Mouse (Mus musculus): ENCODE measurements around the gene Grm1.

The Grm1 gene

GRCm38 (mm10) chr10:10726501-10726900 lies 355.7 kb downstream of the Grm1 start:
- DNase-seq (ENCODE audit: low spot score): no peak

GRCm38 (mm10) chr10:10710837-10711236 lies 371.3 kb downstream of the Grm1 start:
- no peak for DNase-seq (ENCODE audit: low spot score)

- DNase-seq (ENCODE audit: low spot score): no peak
Observed at GRCm38 (mm10) chr10:10710359-10710758, 371.8 kb downstream of the Grm1 start.

GRCm38 (mm10) chr10:10708031-10708430 lies 374.1 kb downstream of the Grm1 start:
- no peak for DNase-seq (ENCODE audit: low spot score)

GRCm38 (mm10) chr10:10701326-10701725 lies 380.8 kb downstream of the Grm1 start:
- no peak for DNase-seq (ENCODE audit: low spot score)

GRCm38 (mm10) chr10:10700903-10701302 lies 381.3 kb downstream of the Grm1 start:
- DNase-seq (ENCODE audit: low spot score): no peak

- no peak for DNase-seq (ENCODE audit: low spot score)
Observed at GRCm38 (mm10) chr10:10697497-10697896, 384.7 kb downstream of the Grm1 start.

GRCm38 (mm10) chr10:10689668-10690223 lies 392.4 kb downstream of the Grm1 start:
- DNase-seq (ENCODE audit: low spot score): no peak

- no peak for DNase-seq (ENCODE audit: low spot score)
Observed at GRCm38 (mm10) chr10:10688907-10689667, 393.1 kb downstream of the Grm1 start.

GRCm38 (mm10) chr10:10681048-10681447 lies 401.1 kb downstream of the Grm1 start, which contains the start of gene Gm10944:
Gene Gm10944 (plus strand): TSS chr10:10681348.
- no peak for DNase-seq (ENCODE audit: low spot score)

- no peak for DNase-seq (ENCODE audit: low spot score)
Observed at GRCm38 (mm10) chr10:10659976-10660375, 422.2 kb downstream of the Grm1 start.

- no peak for DNase-seq (ENCODE audit: low spot score)
Observed at GRCm38 (mm10) chr10:10659161-10659560, 423.0 kb downstream of the Grm1 start.

- no peak for DNase-seq (ENCODE audit: low spot score)
Observed at GRCm38 (mm10) chr10:10656621-10657020, 425.5 kb downstream of the Grm1 start.

GRCm38 (mm10) chr10:10655991-10656390 lies 426.2 kb downstream of the Grm1 start:
- no peak for DNase-seq (ENCODE audit: low spot score)
